Mouse (Mus musculus) liver, embryonic 12.5 days (tissue): ENCODE data around the gene Clstn1. TPM values are rescaled to one million over a fixed set of nuclear protein-coding genes. Genes with fewer than 3 reads are reported as not detected.

ENCODE experiments used
- ATAC-seq: fragments of 200-750 bp; cut with Nextera tagmentation; 2 replicates; pipeline ENCODE4 v1.8.0; 2017; ENCODE audit warnings: moderate number of reproducible peaks, mild to moderate bottlenecking, moderate library complexity
- H3K27ac ChIP-seq: fragments of 300-500 bp; sonication (generic); 2 replicates; pipeline ENCODE4 v1.5.1; 2016; ENCODE audit warnings: mild to moderate bottlenecking
- H3K27me3 ChIP-seq: fragments of 300-500 bp; sonication (generic); replicated peaks from 2 replicates; pipeline ENCODE4 v1.6.1; 2016; ENCODE audit warnings: mild to moderate bottlenecking, moderate library complexity
- H3K36me3 ChIP-seq: fragments of 300-500 bp; sonication (generic); 2 replicates; pipeline ENCODE4 v1.6.1; 2016; ENCODE audit warnings: mild to moderate bottlenecking, moderate library complexity
- H3K4me1 ChIP-seq: fragments of 300-500 bp; sonication (generic); 2 replicates; pipeline ENCODE4 v1.6.1; 2016
- H3K4me2 ChIP-seq: fragments of 300-500 bp; sonication (generic); 2 replicates; pipeline ENCODE4 v1.6.1; 2016; ENCODE audit warnings: mild to moderate bottlenecking, moderate library complexity
- H3K4me3 ChIP-seq: fragments of 300-500 bp; sonication (generic); 2 replicates; pipeline ENCODE4 v1.5.1; 2016; ENCODE audit warnings: mild to moderate bottlenecking, moderate library complexity
- H3K9ac ChIP-seq: fragments of 300-500 bp; sonication (generic); 2 replicates; pipeline ENCODE4 v1.6.1; 2016; ENCODE audit warnings: mild to moderate bottlenecking, moderate library complexity
- H3K9me3 ChIP-seq: fragments of 300-500 bp; sonication (generic); replicated peaks from 2 replicates; pipeline ENCODE4 v1.6.1; 2016; ENCODE audit warnings: mild to moderate bottlenecking, moderate library complexity
- WGBS: fragments of 180-500 bp; shearing (Covaris S2); methylation state at CpG from one replicate; pipeline ENCODE4 v1.1.7; 2016; ENCODE audit not compliant: insufficient replicate concordance; 5-methylcytosine and 5-hydroxymethylcytosine counted together
- polyA plus RNA-seq: library from polyadenylated mRNA; unstranded; fragments of >200 nt; fragmentation: Nextera tagmentation; extraction: Ambion mirVana; gene quantifications from 2 replicates; pipeline ENCODE4 v1.2.1, GENCODE M21; 2016

Gene Clstn1
- polyA plus RNA-seq, 1 experiment from 2014 or later = 6.9 TPM

GRCm38 (mm10) chr4:149645761-149646160 lies 59.5 kb downstream of the Clstn1 start:
- peaks cover 34% of the 10 kb centered on the region for H3K36me3 ChIP-seq
- no peaks in the 10 kb centered on the region for H3K9me3 ChIP-seq
- peaks cover 33% of the 10 kb centered on the region for H3K4me1 ChIP-seq
- ATAC-seq = no peak
- H3K4me2 ChIP-seq = no peak overlapping the region
- 78% methylated on average over 9 of the region's 9 CpGs for WGBS
- H3K27me3 ChIP-seq = no peaks in the 10 kb centered on the region
- no peak overlapping the region for H3K27ac ChIP-seq
- no peak overlapping the region for H3K9ac ChIP-seq
- no peak overlapping the region for H3K4me3 ChIP-seq

GRCm38 (mm10) chr4:149648031-149648805 lies 62.0 kb downstream of the Clstn1 start:
- Histone ChIP-seq H3K27me3 (no peaks in the 10 kb centered on the region), H3K9ac (no peak overlapping the region), H3K4me1 (peaks cover 18% of the 10 kb centered on the region), H3K9me3 (no peaks in the 10 kb centered on the region), H3K4me2 (no peak overlapping the region), H3K4me3 (no peak overlapping the region), H3K27ac (peak overlapping the region; percentile 11; the same call in 1 of the 2 replicates), H3K36me3 (peaks cover 52% of the 10 kb centered on the region)
- 52% methylated on average over 20 of the region's 20 CpGs for WGBS
- ATAC-seq = 0 out of 2 replicates have a peak, but pooled peaks have one; percentile 21

GRCm38 (mm10) chr4:149650493-149651193 lies 64.4 kb downstream of the Clstn1 start:
- 0 out of 2 replicates have a peak, but pooled peaks have one; percentile 20 for ATAC-seq
- Histone ChIP-seq H3K4me3 (no peak overlapping the region), H3K9me3 (no peaks in the 10 kb centered on the region), H3K4me2 (no peak overlapping the region), H3K36me3 (peaks cover 63% of the 10 kb centered on the region), H3K4me1 (peaks cover 18% of the 10 kb centered on the region), H3K27me3 (no peaks in the 10 kb centered on the region), H3K9ac (no peak overlapping the region), H3K27ac (no peak overlapping the region)
- WGBS = 61% methylated on average over 24 of the region's 24 CpGs

- no peaks in the 10 kb centered on the region for H3K27me3 ChIP-seq
- H3K27ac ChIP-seq = no peak overlapping the region
- H3K4me2 ChIP-seq = no peak overlapping the region
- H3K36me3 ChIP-seq = peaks cover 49% of the 10 kb centered on the region
- peaks cover 9% of the 10 kb centered on the region for H3K4me1 ChIP-seq
- 67% methylated on average over 4 of the region's 4 CpGs for WGBS
- no peak for ATAC-seq
- H3K9ac ChIP-seq = no peak overlapping the region
- no peaks in the 10 kb centered on the region for H3K9me3 ChIP-seq
- H3K4me3 ChIP-seq = no peak overlapping the region
These were observed 68.0 kb downstream of the Clstn1 start for GRCm38 (mm10) chr4:149654232-149654631.

GRCm38 (mm10) chr4:149657858-149658416 lies 71.7 kb downstream of the Clstn1 start:
- H3K36me3 ChIP-seq = peaks cover 28% of the 10 kb centered on the region
- no peaks in the 10 kb centered on the region for H3K27me3 ChIP-seq
- no peak overlapping the region for H3K27ac ChIP-seq
- H3K4me3 ChIP-seq = no peak overlapping the region
- H3K9me3 ChIP-seq = no peaks in the 10 kb centered on the region
- no peak overlapping the region for H3K9ac ChIP-seq
- 56% methylated on average over 11 of the region's 11 CpGs for WGBS
- no peak overlapping the region for H3K4me2 ChIP-seq
- peaks cover 38% of the 10 kb centered on the region for H3K4me1 ChIP-seq
- no peak for ATAC-seq

GRCm38 (mm10) chr4:149659495-149660116 lies 73.3 kb downstream of the Clstn1 start:
- Histone ChIP-seq H3K27me3 (no peaks in the 10 kb centered on the region), H3K9ac (0 out of 2 replicates have a peak overlapping the region, but pooled peaks have one; percentile 3), H3K9me3 (no peaks in the 10 kb centered on the region), H3K4me1 (peaks cover 51% of the 10 kb centered on the region), H3K4me2 (peak overlapping the region; percentile 32), H3K36me3 (peaks cover 11% of the 10 kb centered on the region), H3K27ac (no peak overlapping the region), H3K4me3 (no peak overlapping the region)
- ATAC-seq = no peak
- WGBS = 67% methylated on average over 25 of the region's 25 CpGs

GRCm38 (mm10) chr4:149660598-149660997 lies 74.3 kb downstream of the Clstn1 start:
- 0 out of 2 replicates have a peak, but pooled peaks cover 6% of the 10 kb centered on the region for H3K36me3 ChIP-seq
- whole genome bisulfite sequencing = 60% methylated on average over 7 of the region's 7 CpGs

GRCm38 (mm10) chr4:149661967-149662589 lies 75.8 kb downstream of the Clstn1 start:
- Histone ChIP-seq H3K9me3 (no peaks in the 10 kb centered on the region), H3K4me3 (no peak overlapping the region), H3K27ac (peak overlapping the region; percentile 60; the same call in 1 of the 2 replicates), H3K4me2 (peak overlapping the region; percentile 16; the same call in 1 of the 2 replicates), H3K9ac (no peak overlapping the region), H3K4me1 (peaks cover 51% of the 10 kb centered on the region), H3K27me3 (no peaks in the 10 kb centered on the region), H3K36me3 (no peaks in the 10 kb centered on the region)
- 30% methylated on average over 14 of the region's 14 CpGs for whole genome bisulfite sequencing
- peak; percentile 66 for ATAC-seq

More at GRCm38 (mm10) chr4:149660598-149660997, 74.3 kb downstream of the Clstn1 start:
- Histone ChIP-seq H3K9ac (no peak overlapping the region), H3K9me3 (no peaks in the 10 kb centered on the region), H3K27ac (no peak overlapping the region), H3K4me3 (no peak overlapping the region), H3K4me2 (no peak overlapping the region), H3K27me3 (no peaks in the 10 kb centered on the region), H3K4me1 (peaks cover 51% of the 10 kb centered on the region)
- no peak for ATAC-seq

GRCm38 (mm10) chr4:149663849-149664503 lies 77.7 kb downstream of the Clstn1 start:
- H3K9ac ChIP-seq = no peak overlapping the region
- H3K9me3 ChIP-seq = no peaks in the 10 kb centered on the region
- 57% methylated on average over 7 of the region's 7 CpGs for WGBS
- no peak overlapping the region for H3K4me2 ChIP-seq
- H3K36me3 ChIP-seq = no peaks in the 10 kb centered on the region
- H3K4me1 ChIP-seq = peaks cover 42% of the 10 kb centered on the region
- H3K4me3 ChIP-seq = no peak overlapping the region
- no peak for ATAC-seq
- no peaks in the 10 kb centered on the region for H3K27me3 ChIP-seq
- no peak overlapping the region for H3K27ac ChIP-seq

- no peaks in the 10 kb centered on the region for H3K27me3 ChIP-seq
These were observed 78.9 kb downstream of the Clstn1 start for GRCm38 (mm10) chr4:149665016-149665691.

More at GRCm38 (mm10) chr4:149665016-149665691, 78.9 kb downstream of the Clstn1 start:
- WGBS = 31% methylated on average over 6 of the region's 6 CpGs
- Histone ChIP-seq H3K36me3 (no peaks in the 10 kb centered on the region), H3K4me1 (peaks cover 38% of the 10 kb centered on the region), H3K4me3 (no peak overlapping the region), H3K27ac (no peak overlapping the region), H3K9ac (no peak overlapping the region), H3K9me3 (no peaks in the 10 kb centered on the region), H3K4me2 (no peak overlapping the region)
- ATAC-seq = no peak
